Mouse (Mus musculus) spleen, embryonic (tissue): ENCODE measurements around the gene Flrt1.

ENCODE experiments used
- CTCF ChIA-PET: fragments of 350-600 bp; sonication (Branson Sonifier 250); formaldehyde crosslinking; loops from one replicate; lab custom pipeline; 2022; lab: Charles Lee

Flrt1 gene

GRCm38 (mm10) chr19:7068661-7069531 is 36.6 kb downstream of the Flrt1 start:
- CTCF ChIA-PET: no interaction called here

GRCm38 (mm10) chr19:7068136-7068535 is 37.4 kb downstream of the Flrt1 start:
- CTCF ChIA-PET: interaction anchor here (0.6 kb wide), 1 partner anchor 136 kb away, joined by 4 read pairs; no protein-coding TSS in a partner anchor

GRCm38 (mm10) chr19:7067344-7068050 is 38.0 kb downstream of the Flrt1 start:
- CTCF ChIA-PET: interaction anchor here (1.0 kb wide), 1 partner anchor 124 kb away, joined by 6 read pairs; no protein-coding TSS in a partner anchor

- CTCF ChIA-PET: interaction anchor here (0.5 to 1.0 kb wide), 3 partner anchors 125 to 424 kb away, joined by 3 to 6 read pairs (median 4); no protein-coding TSS in a partner anchor
Measured at GRCm38 (mm10) chr19:7066828-7067342, 38.6 kb downstream of the Flrt1 start.

GRCm38 (mm10) chr19:7066034-7066827 is 39.3 kb downstream of the Flrt1 start:
- CTCF ChIA-PET: interaction anchor here (0.5 to 0.9 kb wide), 2 partner anchors 370 to 424 kb away, joined by 3 to 4 read pairs; no protein-coding TSS in a partner anchor

GRCm38 (mm10) chr19:7064571-7064970 is 41.0 kb downstream of the Flrt1 start:
- CTCF ChIA-PET: no interaction called here

- CTCF ChIA-PET: no interaction called here
Measured at GRCm38 (mm10) chr19:7062916-7063315, 42.6 kb downstream of the Flrt1 start.

- CTCF ChIA-PET: no interaction called here
Measured at GRCm38 (mm10) chr19:7062110-7062509, 43.4 kb downstream of the Flrt1 start.

- CTCF ChIA-PET: no interaction called here
Measured at GRCm38 (mm10) chr19:7058541-7058940, 47.0 kb downstream of the Flrt1 start.

- CTCF ChIA-PET: no interaction called here
Measured at GRCm38 (mm10) chr19:7057722-7058207, 47.8 kb downstream of the Flrt1 start.

- CTCF ChIA-PET: no interaction called here
Measured at GRCm38 (mm10) chr19:7057126-7057721, 48.3 kb downstream of the Flrt1 start.

GRCm38 (mm10) chr19:7056248-7057087 is 49.1 kb downstream of the Flrt1 start, which contains the start of gene Macrod1:
TSS of gene Macrod1 (plus strand) at chr19:7056810.
- CTCF ChIA-PET: interaction anchor here (0.5 kb wide), 1 partner anchor 1990 kb away, joined by 6 read pairs; no protein-coding TSS in a partner anchor

- CTCF ChIA-PET: no interaction called here
Measured at GRCm38 (mm10) chr19:7055173-7055572, 50.4 kb downstream of the Flrt1 start.

- CTCF ChIA-PET: no interaction called here
Measured at GRCm38 (mm10) chr19:7054772-7055171, 50.8 kb downstream of the Flrt1 start.

GRCm38 (mm10) chr19:7053382-7053781 is 52.1 kb downstream of the Flrt1 start:
- CTCF ChIA-PET: interaction anchor here (0.7 kb wide), 1 partner anchor 43 kb away, joined by 4 read pairs; no protein-coding TSS in a partner anchor

- CTCF ChIA-PET: no interaction called here
Measured at GRCm38 (mm10) chr19:7044706-7045105, 60.8 kb downstream of the Flrt1 start.

- CTCF ChIA-PET: no interaction called here
Measured at GRCm38 (mm10) chr19:7044279-7044678, 61.2 kb downstream of the Flrt1 start.
